Mouse (Mus musculus): ENCODE results near the gene 4931440F15Rik. TPM values are rescaled to one million over a fixed set of nuclear protein-coding genes. Genes with fewer than 3 reads are reported as not detected.
"Not testable (repeated sequence)": the region's sequence is repeated elsewhere in the genome, so short reads cannot be mapped to it uniquely, and the experiment has no call there.

Gene 4931440F15Rik
- polyA plus RNA-seq, 1 experiment from 2014 or later = 0.23 TPM

- H3K9me3 ChIP-seq; H3K36me3 ChIP-seq; H3K27ac ChIP-seq (replicated peaks): not testable (repeated sequence)
- peaks cover 23% of the 10 kb centered on the region for H3K27me3 ChIP-seq (replicated peaks)
- peak; percentile 44; the same call in 1 of the 2 replicates for ATAC-seq (ENCODE audit: extremely low read depth, insufficient number of reproducible peaks, low FRiP score, low TSS enrichment)
- peak overlapping the region; percentile 47 for H3K4me3 ChIP-seq
- peaks cover 27% of the 10 kb centered on the region for H3K4me1 ChIP-seq
- H3K9ac ChIP-seq = peak overlapping the region; percentile 56
- WGBS = 8% methylated on average over 56 of the region's 62 CpGs
- H3K4me2 ChIP-seq = peak overlapping the region; percentile 77
Measured at GRCm38 (mm10) chr11:29824474-29825270, 796 bp downstream of the 4931440F15Rik start.

GRCm38 (mm10) chr11:29823141-29823540 is 2.3 kb downstream of the 4931440F15Rik start:
- H3K9ac ChIP-seq = no peak overlapping the region
- no peak overlapping the region for H3K4me2 ChIP-seq
- H3K4me1 ChIP-seq = peaks cover 27% of the 10 kb centered on the region
- H3K27me3 ChIP-seq (replicated peaks) = peaks cover 23% of the 10 kb centered on the region
- no peak overlapping the region for H3K4me3 ChIP-seq
- no peaks in the 10 kb centered on the region for H3K36me3 ChIP-seq
- no peak overlapping the region for H3K27ac ChIP-seq (replicated peaks)
- ATAC-seq (ENCODE audit: extremely low read depth, insufficient number of reproducible peaks, low FRiP score, low TSS enrichment) = no peak
- no peaks in the 10 kb centered on the region for H3K9me3 ChIP-seq
- WGBS = 70% methylated on average over 2 of the region's 2 CpGs

- Histone ChIP-seq H3K9ac (no peak overlapping the region), H3K27ac (replicated peaks) (peak overlapping the region; percentile 60), H3K27me3 (replicated peaks) (no peaks in the 10 kb centered on the region), H3K4me1 (peaks cover 33% of the 10 kb centered on the region), H3K4me3 (no peak overlapping the region), H3K4me2 (no peak overlapping the region), H3K9me3 (no peaks in the 10 kb centered on the region), H3K36me3 (no peaks in the 10 kb centered on the region)
- no peak for ATAC-seq (ENCODE audit: extremely low read depth, insufficient number of reproducible peaks, low FRiP score, low TSS enrichment)
Measured at GRCm38 (mm10) chr11:29815670-29816069, 9.8 kb downstream of the 4931440F15Rik start.

GRCm38 (mm10) chr11:29815261-29815660 is 10.2 kb downstream of the 4931440F15Rik start:
- H3K27ac ChIP-seq (replicated peaks) = peak overlapping the region; percentile 60
- no peak overlapping the region for H3K4me3 ChIP-seq
- no peak overlapping the region for H3K9ac ChIP-seq
- no peak overlapping the region for H3K4me2 ChIP-seq
- peak; percentile 80 for ATAC-seq (ENCODE audit: extremely low read depth, insufficient number of reproducible peaks, low FRiP score, low TSS enrichment)
- H3K36me3 ChIP-seq = no peaks in the 10 kb centered on the region
- WGBS = 12% methylated on average over 3 of the region's 3 CpGs
- H3K4me1 ChIP-seq = peaks cover 33% of the 10 kb centered on the region
- no peaks in the 10 kb centered on the region for H3K9me3 ChIP-seq
- H3K27me3 ChIP-seq (replicated peaks) = no peaks in the 10 kb centered on the region

GRCm38 (mm10) chr11:29813267-29813666 is 12.2 kb downstream of the 4931440F15Rik start:
- no peaks in the 10 kb centered on the region for H3K9me3 ChIP-seq
- no peak overlapping the region for H3K4me2 ChIP-seq
- H3K4me1 ChIP-seq = peaks cover 46% of the 10 kb centered on the region
- H3K9ac ChIP-seq = no peak overlapping the region
- no peak overlapping the region for H3K4me3 ChIP-seq
- no peak for ATAC-seq (ENCODE audit: extremely low read depth, insufficient number of reproducible peaks, low FRiP score, low TSS enrichment)
- 78% methylated on average over 1 of the region's 1 CpGs for WGBS
- no peaks in the 10 kb centered on the region for H3K36me3 ChIP-seq
- H3K27ac ChIP-seq (replicated peaks) = no peak overlapping the region
- H3K27me3 ChIP-seq (replicated peaks) = no peaks in the 10 kb centered on the region

- ATAC-seq (ENCODE audit: extremely low read depth, insufficient number of reproducible peaks, low FRiP score, low TSS enrichment) = no peak
- Histone ChIP-seq H3K4me2 (no peak overlapping the region), H3K9ac (no peak overlapping the region), H3K27ac (replicated peaks) (no peak overlapping the region), H3K36me3 (no peaks in the 10 kb centered on the region), H3K9me3 (no peaks in the 10 kb centered on the region), H3K4me3 (no peak overlapping the region), H3K4me1 (peaks cover 53% of the 10 kb centered on the region), H3K27me3 (replicated peaks) (no peaks in the 10 kb centered on the region)
- 54% methylated on average over 3 of the region's 3 CpGs for WGBS
Measured at GRCm38 (mm10) chr11:29812475-29812874, 13.0 kb downstream of the 4931440F15Rik start.

- ATAC-seq (ENCODE audit: extremely low read depth, insufficient number of reproducible peaks, low FRiP score, low TSS enrichment) = no peak
- no peaks in the 10 kb centered on the region for H3K9me3 ChIP-seq
- H3K4me2 ChIP-seq = no peak overlapping the region
- 84% methylated on average over 3 of the region's 3 CpGs for WGBS
- no peak overlapping the region for H3K9ac ChIP-seq
- H3K4me3 ChIP-seq = no peak overlapping the region
- H3K27me3 ChIP-seq (replicated peaks) = no peaks in the 10 kb centered on the region
- no peaks in the 10 kb centered on the region for H3K36me3 ChIP-seq
- H3K4me1 ChIP-seq = peaks cover 53% of the 10 kb centered on the region
- no peak overlapping the region for H3K27ac ChIP-seq (replicated peaks)
Measured at GRCm38 (mm10) chr11:29810324-29810723, 15.1 kb downstream of the 4931440F15Rik start.

GRCm38 (mm10) chr11:29808981-29809589 is 16.4 kb downstream of the 4931440F15Rik start:
- Histone ChIP-seq H3K4me2 (peak overlapping the region; percentile 42; the same call in 1 of the 2 replicates), H3K27me3 (replicated peaks) (no peaks in the 10 kb centered on the region), H3K4me3 (no peak overlapping the region), H3K36me3 (no peaks in the 10 kb centered on the region), H3K4me1 (peaks cover 45% of the 10 kb centered on the region), H3K9ac (no peak overlapping the region), H3K9me3 (no peaks in the 10 kb centered on the region), H3K27ac (replicated peaks) (peak overlapping the region; percentile 89)
- WGBS = 83% methylated on average over 7 of the region's 7 CpGs
- ATAC-seq (ENCODE audit: extremely low read depth, insufficient number of reproducible peaks, low FRiP score, low TSS enrichment) = no peak

- H3K4me3 ChIP-seq = no peak overlapping the region
- no peaks in the 10 kb centered on the region for H3K9me3 ChIP-seq
- peaks cover 45% of the 10 kb centered on the region for H3K4me1 ChIP-seq
- H3K27ac ChIP-seq (replicated peaks) = peak overlapping the region; percentile 89
- WGBS = 21% methylated on average over 9 of the region's 9 CpGs
- 0 out of 2 replicates have a peak, but pooled peaks have one; percentile 14 for ATAC-seq (ENCODE audit: extremely low read depth, insufficient number of reproducible peaks, low FRiP score, low TSS enrichment)
- no peaks in the 10 kb centered on the region for H3K36me3 ChIP-seq
- H3K4me2 ChIP-seq = peak overlapping the region; percentile 42
- H3K9ac ChIP-seq = 0 out of 2 replicates have a peak overlapping the region, but pooled peaks have one; percentile 28
- H3K27me3 ChIP-seq (replicated peaks) = no peaks in the 10 kb centered on the region
Measured at GRCm38 (mm10) chr11:29808173-29808980, 17.1 kb downstream of the 4931440F15Rik start.

- Histone ChIP-seq H3K9ac (no peak overlapping the region), H3K9me3 (no peaks in the 10 kb centered on the region), H3K4me3 (no peak overlapping the region), H3K27me3 (replicated peaks) (no peaks in the 10 kb centered on the region), H3K27ac (replicated peaks) (peak overlapping the region; percentile 89; the same call in 1 of the 2 replicates), H3K4me1 (peaks cover 40% of the 10 kb centered on the region), H3K36me3 (no peaks in the 10 kb centered on the region), H3K4me2 (no peak overlapping the region)
- 77% methylated on average over 5 of the region's 5 CpGs for WGBS
- ATAC-seq (ENCODE audit: extremely low read depth, insufficient number of reproducible peaks, low FRiP score, low TSS enrichment) = no peak
Measured at GRCm38 (mm10) chr11:29807325-29807724, 18.1 kb downstream of the 4931440F15Rik start.
